Mouse (Mus musculus) testis, adult 2 months (tissue): ENCODE measurements around the gene Acadm. TPM values are rescaled to one million over a fixed set of nuclear protein-coding genes. Genes with fewer than 3 reads are reported as not detected.

ENCODE experiments used
- H3K27ac ChIP-seq: fragments of 200-500 bp; 2 replicates; pipeline ENCODE4 v1.5.1; 2012; ENCODE audit warnings: low read depth, low read length; ENCODE audit not compliant: control insufficient read depth, insufficient read depth
- H3K27me3 ChIP-seq: fragments of 200-500 bp; 2 replicates; pipeline ENCODE4 v1.6.1; 2012; ENCODE audit warnings: mild to moderate bottlenecking, low read length, moderate library complexity; ENCODE audit not compliant: control insufficient read depth, insufficient read depth
- H3K36me3 ChIP-seq: fragments of 200-500 bp; 2 replicates; pipeline ENCODE4 v1.6.1; 2012; ENCODE audit warnings: mild to moderate bottlenecking, low read length; ENCODE audit not compliant: control insufficient read depth, insufficient read depth
- H3K4me1 ChIP-seq: fragments of 200-500 bp; 2 replicates; pipeline ENCODE4 v1.6.1; 2012; ENCODE audit warnings: low read length; ENCODE audit not compliant: control insufficient read depth, insufficient read depth
- H3K4me3 ChIP-seq: fragments of 200-500 bp; 2 replicates; pipeline ENCODE4 v1.5.1; 2012; ENCODE audit warnings: low read depth, mild to moderate bottlenecking, low read length, moderate library complexity, mixed read lengths; ENCODE audit not compliant: control insufficient read depth
- CTCF ChIP-seq: fragments of 200-500 bp; IDR thresholded peaks from 2 replicates; pipeline ENCODE4 v1.5.1; 2012; ENCODE audit warnings: low read depth, mild to moderate bottlenecking, inconsistent platforms, low read length, moderate library complexity; ENCODE audit not compliant: control insufficient read depth, insufficient read depth, insufficient replicate concordance
- POLR2A ChIP-seq: fragments of 200-500 bp; IDR thresholded peaks from 2 replicates; pipeline ENCODE4 v1.6.1; 2012; ENCODE audit warnings: low read depth, mild to moderate bottlenecking, inconsistent platforms, low read length, moderate library complexity; ENCODE audit not compliant: control insufficient read depth
- polyA plus RNA-seq: library from polyadenylated mRNA; depleted of rRNA; stranded (reverse); fragments of >200 nt; gene quantifications from 2 replicates; pipeline ENCODE4 v1.2.3, GENCODE M21; 2012

Acadm gene
- polyA plus RNA-seq, 1 experiment, result 13.3 TPM

DNA sequence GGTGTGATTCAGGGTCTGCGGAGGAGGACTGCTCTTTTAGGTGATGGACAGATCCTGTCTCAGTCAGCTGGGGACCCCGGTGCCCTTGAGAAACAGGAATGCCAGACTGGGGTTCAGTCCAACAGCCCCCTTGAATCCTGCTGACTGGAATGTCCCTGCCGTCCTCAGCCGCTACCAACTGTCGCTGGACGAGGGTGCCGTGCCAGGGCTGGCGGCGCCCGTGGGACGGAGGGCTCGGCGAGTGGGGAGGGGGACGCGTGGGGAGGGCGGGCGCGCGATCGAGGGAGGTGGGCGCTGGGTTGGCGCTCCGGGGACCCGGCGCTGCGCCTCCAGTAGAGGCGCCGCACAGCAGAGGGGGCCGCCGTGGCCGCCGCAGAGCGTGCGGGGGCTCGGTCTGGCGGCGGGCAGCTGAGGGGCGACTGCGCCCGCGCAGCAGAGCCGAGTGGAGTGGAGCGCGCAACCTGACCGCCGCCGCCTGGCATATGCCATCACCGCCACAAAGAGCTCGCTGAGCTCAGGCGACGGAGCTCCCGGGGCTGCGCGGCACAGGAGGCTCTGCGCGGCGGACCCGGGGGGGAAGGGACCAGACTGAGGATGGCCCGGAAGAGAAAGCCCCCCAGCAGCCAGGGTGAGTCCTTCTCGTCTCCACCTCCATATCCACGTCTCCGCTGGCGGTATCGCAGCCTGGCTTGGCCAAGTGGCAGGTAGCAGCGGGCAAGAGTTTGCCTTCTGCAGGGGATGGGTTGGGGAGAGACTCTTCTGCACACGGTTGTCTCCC lies 28.9 kb upstream of the Acadm start, which contains the start of gene Slc44a5:
TSS of gene Slc44a5 (plus strand) at position 266 of the 778 bp plus-strand sequence.
- Histone ChIP-seq H3K27me3 (no peaks in the 10 kb centered on the region), H3K36me3 (no peaks in the 10 kb centered on the region), H3K27ac (no peak within 1 kb of the TSS), H3K4me3 (peak within 1 kb of the TSS; percentile 41), H3K4me1 (peaks cover 4% of the 10 kb centered on the region; the same call in 1 of the 2 replicates)
- no peak for TF ChIP-seq CTCF
- TF ChIP-seq POLR2A, result no peak

DNA sequence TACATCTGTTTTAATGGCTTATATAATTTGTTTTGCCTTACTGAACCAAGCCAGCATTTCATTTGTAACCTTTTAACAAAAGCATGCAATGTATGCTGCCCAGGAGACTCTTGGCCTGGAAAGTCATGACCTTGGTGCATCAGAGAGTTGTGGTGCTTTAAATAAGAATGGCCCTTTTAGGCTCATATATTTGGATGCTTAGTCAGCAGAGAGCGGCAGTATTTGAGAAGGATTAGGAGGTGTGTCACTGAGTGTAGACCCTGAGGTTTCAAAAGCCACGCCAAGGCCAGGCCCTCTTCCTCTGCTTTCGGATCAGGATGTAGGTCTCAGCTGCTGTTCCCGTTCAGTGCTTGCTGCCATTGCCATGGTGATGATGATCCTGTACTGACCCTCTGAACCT lies 25.0 kb upstream of the Acadm start:
- Histone ChIP-seq H3K27me3 (no peaks in the 10 kb centered on the region), H3K27ac (no peak overlapping the region)
- TF ChIP-seq POLR2A, result no peak

DNA sequence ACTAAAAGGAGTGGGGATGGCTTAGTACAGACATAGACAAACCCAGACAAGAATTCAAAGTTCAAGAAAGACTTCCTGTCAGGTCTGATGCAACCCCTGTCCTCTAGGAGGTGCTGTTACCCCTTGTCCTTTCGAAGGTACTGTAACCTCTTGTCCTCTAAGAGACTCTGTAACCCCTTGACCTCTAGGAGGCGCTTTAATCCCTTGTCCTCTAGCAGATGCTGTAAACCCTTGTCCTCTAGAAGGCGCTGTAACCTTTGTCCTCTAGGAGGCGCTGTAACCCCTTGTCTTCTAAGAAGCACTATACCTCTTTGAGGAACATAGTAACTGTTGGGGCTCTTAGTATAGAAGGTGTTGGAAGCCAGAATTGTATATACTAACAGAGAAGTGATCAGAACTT lies 24.1 kb upstream of the Acadm start:
- no peaks in the 10 kb centered on the region for H3K27me3 ChIP-seq

More for the DNA sequence above, 25.0 kb upstream of the Acadm start:
- peaks cover 4% of the 10 kb centered on the region; the same call in 1 of the 2 replicates for H3K4me1 ChIP-seq
- no peak overlapping the region for H3K4me3 ChIP-seq
- no peaks in the 10 kb centered on the region for H3K36me3 ChIP-seq

DNA sequence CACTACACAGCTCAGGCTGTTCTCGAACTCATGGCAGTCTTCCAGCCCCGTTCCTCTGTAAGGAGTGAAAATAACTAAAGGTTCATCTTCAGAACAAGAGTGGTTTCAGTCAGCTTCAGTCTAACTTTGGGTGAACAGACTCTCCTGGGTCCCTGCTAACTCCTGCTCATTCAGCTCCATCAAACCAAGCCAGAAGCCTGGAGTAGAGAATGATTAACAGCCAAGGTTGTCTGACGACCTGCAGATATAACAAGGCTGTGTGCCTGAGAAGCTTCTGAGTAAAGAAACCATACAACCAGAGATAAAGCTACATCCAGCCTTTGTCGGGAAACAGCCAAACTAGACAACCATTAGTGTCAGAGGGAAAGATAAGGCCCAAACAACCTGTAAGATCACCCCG lies 23.0 kb upstream of the Acadm start:
- no peaks in the 10 kb centered on the region for H3K4me1 ChIP-seq

More for the DNA sequence above, 24.1 kb upstream of the Acadm start:
- Histone ChIP-seq H3K4me1 (peaks cover 2% of the 10 kb centered on the region; the same call in 1 of the 2 replicates), H3K36me3 (no peaks in the 10 kb centered on the region), H3K27ac (no peak overlapping the region), H3K4me3 (no peak overlapping the region)
- no peak for TF ChIP-seq CTCF
- no peak for TF ChIP-seq POLR2A

DNA sequence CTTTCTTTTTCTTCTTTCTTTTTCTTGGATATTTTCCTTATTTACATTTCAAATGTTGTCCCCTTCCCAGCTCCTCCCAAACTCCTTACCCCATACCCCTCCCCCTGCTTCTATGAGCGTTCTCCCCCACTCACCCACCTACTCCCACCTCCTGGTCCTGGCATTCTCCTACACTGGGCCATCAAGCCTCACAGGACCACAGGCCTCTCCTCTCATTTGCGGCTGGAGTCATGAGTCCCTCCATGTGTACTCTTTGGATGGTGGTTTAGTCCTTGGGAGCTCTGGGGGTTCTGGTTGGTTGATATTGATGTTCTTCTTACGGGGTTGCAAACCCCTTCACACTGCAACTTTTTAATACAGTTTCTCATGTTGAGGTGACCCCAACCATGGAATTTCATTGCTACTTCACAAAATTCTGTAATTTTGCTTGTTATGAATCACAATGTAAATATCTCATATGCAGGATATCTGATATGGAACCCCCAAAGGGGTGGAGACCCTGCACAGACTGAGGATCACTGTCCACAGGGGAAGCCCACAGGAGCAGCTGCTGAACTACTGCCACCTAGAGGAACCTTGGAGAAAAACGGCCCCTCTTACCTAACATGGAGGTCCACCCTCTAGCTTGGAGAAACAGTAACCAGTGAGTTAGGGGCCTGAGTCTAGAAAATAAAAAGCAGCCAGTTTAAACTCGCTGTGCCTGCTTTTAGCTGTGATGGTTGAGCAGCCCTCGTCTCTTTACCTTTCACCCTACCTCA lies 17.4 kb upstream of the Acadm start:
- Histone ChIP-seq H3K27ac (no peak overlapping the region), H3K4me3 (no peak overlapping the region), H3K27me3 (no peaks in the 10 kb centered on the region), H3K36me3 (no peaks in the 10 kb centered on the region), H3K4me1 (no peaks in the 10 kb centered on the region)
- peak; percentile 43; the same call in 1 of the 2 replicates for TF ChIP-seq CTCF
- TF ChIP-seq POLR2A, result no peak

More for the DNA sequence above, 23.0 kb upstream of the Acadm start:
- H3K27me3 ChIP-seq, result no peaks in the 10 kb centered on the region
- H3K27ac ChIP-seq, result no peak overlapping the region
- H3K4me3 ChIP-seq, result no peak overlapping the region
- TF ChIP-seq CTCF (no peak), POLR2A (no peak)
- no peaks in the 10 kb centered on the region for H3K36me3 ChIP-seq

DNA sequence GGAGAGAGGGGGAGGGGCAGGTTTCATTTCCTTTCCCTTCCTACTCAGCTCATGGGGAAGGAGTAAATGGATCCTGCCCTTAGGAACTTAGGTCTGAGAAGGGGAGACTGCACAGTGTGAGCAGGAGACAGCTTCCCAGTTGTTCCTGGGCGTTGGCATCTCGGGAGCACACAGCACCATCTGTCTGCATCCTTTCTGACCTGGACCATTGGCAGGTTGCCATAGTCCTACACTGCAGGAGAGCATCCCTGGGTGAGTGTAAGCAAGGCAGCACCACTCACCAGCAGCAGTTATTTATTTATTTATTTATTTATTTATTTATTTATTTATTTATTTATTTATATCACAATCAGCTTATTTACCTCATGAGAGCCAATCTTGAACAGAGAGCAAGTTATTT lies 16.5 kb upstream of the Acadm start:
- no peaks in the 10 kb centered on the region for H3K36me3 ChIP-seq
- H3K27ac ChIP-seq, result no peak overlapping the region
- TF ChIP-seq POLR2A, result no peak
- TF ChIP-seq CTCF, result no peak
- no peak overlapping the region for H3K4me3 ChIP-seq
- H3K4me1 ChIP-seq, result no peaks in the 10 kb centered on the region
- no peaks in the 10 kb centered on the region for H3K27me3 ChIP-seq

DNA sequence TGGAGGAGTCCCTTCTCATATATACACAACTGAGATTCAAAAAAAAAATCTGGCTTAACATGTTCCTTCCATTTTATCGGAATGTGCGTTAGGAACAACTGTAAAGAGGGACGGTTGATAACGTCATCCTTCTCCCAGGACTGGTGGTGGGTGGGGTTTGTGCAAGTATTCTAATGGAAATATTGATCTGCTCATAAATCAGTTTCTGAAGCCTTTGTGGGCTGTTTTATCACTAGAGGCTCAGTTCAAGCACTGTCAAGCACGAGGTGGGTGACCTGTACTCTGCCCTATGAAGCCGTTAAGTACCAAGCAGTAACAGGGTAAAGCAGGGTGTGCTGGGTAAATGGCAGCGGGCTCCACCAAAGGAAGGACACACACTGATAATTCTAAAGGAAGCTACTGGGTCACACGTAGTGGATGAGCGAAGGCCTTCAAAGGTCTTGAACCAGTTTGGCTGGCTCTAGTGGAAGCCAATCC lies 15.3 kb upstream of the Acadm start:
- H3K36me3 ChIP-seq, result no peaks in the 10 kb centered on the region
- no peak overlapping the region for H3K27ac ChIP-seq
- no peak for TF ChIP-seq CTCF
- H3K4me3 ChIP-seq, result no peak overlapping the region
- no peaks in the 10 kb centered on the region for H3K4me1 ChIP-seq
- H3K27me3 ChIP-seq, result no peaks in the 10 kb centered on the region
